Mouse (Mus musculus) cerebellum, adult 2 months (tissue): ENCODE results near the gene Slc47a1.
"Not testable (repeated sequence)": the region's sequence is repeated elsewhere in the genome, so short reads cannot be mapped to it uniquely, and the experiment has no call there.

ENCODE experiments used
- CTCF ChIP-seq: fragments of 200-500 bp; IDR thresholded peaks from 2 replicates; pipeline ENCODE4 v1.5.1; 2011; ENCODE audit warnings: low read depth, mild to moderate bottlenecking, control low read depth, low read length, moderate library complexity, borderline replicate concordance; ENCODE audit not compliant: insufficient read depth
- POLR2A ChIP-seq: fragments of 200-500 bp; IDR thresholded peaks from 2 replicates; pipeline ENCODE4 v1.6.1; 2011; ENCODE audit warnings: low read length, control low read depth, borderline replicate concordance; ENCODE audit not compliant: insufficient read depth

GRCm38 (mm10) chr11:61416540-61416939 lies 38.4 kb upstream of the Slc47a1 start:
- TF ChIP-seq POLR2A = not testable (repeated sequence)
- peak; percentile 25; the same call in 1 of the 2 replicates for TF ChIP-seq CTCF
